Mouse (Mus musculus) cerebellum, adult 9-11 months (tissue): ENCODE data around the gene Ston1.

Source experiments
- DNase-seq: peaks from one replicate; pipeline ENCODE4 v3.0.0; 2022

Gene Ston1

GRCm38 (mm10) chr17:88627150-88627549 is 29.7 kb downstream of the Ston1 start:
- DNase-seq: no peak

- DNase-seq: no peak
Observed at GRCm38 (mm10) chr17:88628676-88629380, 31.3 kb downstream of the Ston1 start.

DNA sequence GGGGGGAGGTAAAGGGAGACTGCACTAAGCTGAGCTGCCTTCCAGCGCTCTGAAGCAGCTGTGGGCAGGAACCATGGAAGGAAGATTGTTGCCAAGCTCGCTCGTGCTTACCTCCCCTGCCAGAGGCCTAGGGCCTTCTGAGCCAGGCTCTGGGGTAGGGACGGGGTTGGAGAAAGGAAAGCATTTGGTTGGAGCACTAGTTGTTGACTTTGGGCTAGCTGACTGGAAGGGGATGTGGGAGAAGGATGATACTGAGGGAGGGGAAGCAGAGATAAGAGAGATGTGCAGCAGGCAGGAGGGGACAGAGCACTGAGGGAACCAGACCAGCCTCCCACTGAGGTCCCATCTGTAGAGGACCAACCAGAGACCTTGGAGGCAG is 31.9 kb downstream of the Ston1 start:
- no peak for DNase-seq

DNA sequence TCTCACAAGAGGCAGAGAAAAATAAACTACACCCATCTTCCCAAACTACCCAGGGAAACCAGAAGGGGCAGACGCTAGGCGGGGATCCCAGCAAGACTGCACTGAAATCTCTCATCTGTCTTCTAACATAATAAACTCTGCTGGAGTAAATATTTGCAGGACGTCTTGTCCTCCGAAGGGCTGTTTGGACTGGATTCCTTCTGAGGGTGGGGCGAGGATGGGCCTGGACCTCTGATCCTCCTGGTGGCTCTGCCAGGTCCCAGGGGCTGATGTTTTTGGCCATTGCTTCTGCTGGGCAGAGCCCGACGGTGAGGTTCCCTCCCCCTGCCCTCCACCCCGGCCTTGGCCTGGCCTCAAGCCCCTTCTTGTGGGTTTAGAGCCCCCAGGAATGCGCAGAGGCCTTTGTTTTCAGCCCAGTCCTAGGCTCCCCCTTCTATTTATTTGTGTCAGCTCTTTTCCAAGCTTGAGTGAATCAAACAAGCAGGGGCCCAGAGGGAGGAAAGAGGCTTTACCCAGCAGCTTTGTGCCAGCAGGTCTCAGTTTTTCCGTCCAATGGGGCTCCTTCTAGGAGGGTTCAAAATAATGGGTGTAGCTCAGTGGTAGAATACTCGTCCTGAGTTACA is 32.6 kb downstream of the Ston1 start:
- DNase-seq: no peak

DNA sequence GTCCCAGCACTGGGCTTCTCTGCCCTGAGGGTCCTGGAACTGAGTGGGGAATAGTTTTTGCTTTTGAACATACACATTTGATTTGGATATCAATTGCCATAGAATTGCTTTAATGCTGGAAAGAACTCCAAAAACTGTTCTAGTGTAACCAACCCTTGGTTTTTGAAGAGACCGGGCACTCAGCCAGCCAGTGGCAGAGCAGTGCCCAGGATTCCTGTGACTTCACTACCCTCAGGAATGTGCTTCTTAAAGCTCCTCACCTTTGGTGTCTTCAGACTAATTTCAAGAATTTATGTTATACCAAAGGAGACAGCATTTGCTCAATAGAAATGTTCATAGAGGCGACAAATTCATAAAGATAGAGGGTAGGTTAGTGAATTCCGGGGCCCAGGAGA is 33.1 kb downstream of the Ston1 start:
- DNase-seq: no peak

DNA sequence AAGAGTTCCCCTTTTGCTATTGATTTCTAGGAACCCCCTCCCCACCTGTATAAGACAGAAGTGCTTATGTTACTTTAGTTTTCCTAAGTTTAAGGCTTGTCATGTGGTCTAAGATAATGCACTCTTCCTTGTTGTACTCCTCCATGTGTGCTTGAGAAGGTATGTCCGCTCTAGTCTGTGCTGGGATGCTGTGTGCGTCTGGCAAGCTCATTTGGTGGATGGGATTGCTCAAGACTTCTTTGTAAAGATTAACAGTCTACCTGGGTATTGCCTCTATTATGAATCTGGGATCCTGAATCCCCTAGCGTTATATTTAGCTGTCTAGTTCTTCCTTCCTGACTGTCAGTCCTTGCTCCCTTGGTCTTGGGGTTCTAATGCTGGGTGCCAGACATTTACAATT is 35.1 kb downstream of the Ston1 start:
- DNase-seq: no peak

DNA sequence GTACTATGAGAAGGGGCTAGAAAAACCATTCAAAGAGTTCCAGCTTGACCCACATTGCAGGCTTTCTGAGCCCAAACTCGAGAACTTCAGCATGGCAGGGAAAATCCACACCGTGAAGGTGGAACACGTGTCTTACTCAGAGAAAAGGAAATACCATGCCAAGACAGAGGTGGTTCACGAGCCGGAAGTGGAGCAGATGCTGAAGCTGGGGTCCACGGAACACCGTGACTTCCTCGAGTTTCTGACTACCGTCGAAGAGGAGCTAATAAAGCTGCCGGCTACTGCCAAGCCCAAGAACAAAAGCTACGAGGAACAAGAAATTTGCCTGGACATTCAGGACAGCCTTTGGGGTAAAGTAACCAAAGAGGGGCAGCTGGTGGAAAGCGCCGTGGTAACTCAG is 38.6 kb downstream of the Ston1 start:
- no peak for DNase-seq

GRCm38 (mm10) chr17:88636587-88636986 is 39.1 kb downstream of the Ston1 start:
- DNase-seq: no peak

GRCm38 (mm10) chr17:88641012-88641411 is 43.5 kb downstream of the Ston1 start:
- DNase-seq: peak; percentile 39

GRCm38 (mm10) chr17:88641836-88642235 is 44.4 kb downstream of the Ston1 start:
- no peak for DNase-seq

DNA sequence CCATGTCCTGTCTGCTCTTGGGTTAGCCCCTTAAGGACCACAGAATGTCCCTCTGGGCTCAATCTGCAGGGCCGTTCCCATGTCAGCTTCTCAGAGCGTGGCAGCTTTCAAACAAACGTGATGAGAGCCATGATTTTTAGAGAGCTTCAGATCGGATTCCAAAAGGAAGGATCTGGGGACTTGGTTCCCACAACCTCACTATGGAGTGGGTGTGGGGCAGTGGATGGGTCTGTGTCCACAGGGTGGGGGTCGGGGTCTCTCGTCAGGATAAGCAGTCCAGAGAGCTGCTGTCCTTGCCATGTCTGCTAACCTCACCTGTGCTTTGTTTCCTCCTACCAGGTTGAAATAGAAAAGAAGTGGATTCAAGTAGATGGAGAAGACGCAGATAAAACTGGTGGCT is 47.4 kb downstream of the Ston1 start:
- no peak for DNase-seq

DNA sequence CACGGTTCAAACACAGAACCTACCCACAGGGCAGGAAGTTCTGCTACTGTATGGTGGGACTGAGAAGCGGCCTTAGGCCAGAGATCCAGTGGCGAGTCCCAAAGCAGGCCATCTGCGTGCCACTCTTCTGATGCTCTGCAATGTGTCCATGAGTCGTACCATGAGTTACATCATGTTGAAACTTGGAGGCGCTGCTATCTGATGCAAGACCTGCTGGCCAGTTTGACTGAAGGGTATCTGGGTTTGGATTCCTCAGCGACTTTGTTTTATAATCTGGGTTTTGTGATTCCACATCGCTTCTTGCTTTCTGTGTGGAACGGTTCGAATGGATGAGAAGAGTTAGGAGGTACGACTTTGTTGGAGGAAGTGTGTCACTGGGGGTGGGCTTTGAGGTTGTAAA is 47.8 kb downstream of the Ston1 start:
- DNase-seq: no peak

DNA sequence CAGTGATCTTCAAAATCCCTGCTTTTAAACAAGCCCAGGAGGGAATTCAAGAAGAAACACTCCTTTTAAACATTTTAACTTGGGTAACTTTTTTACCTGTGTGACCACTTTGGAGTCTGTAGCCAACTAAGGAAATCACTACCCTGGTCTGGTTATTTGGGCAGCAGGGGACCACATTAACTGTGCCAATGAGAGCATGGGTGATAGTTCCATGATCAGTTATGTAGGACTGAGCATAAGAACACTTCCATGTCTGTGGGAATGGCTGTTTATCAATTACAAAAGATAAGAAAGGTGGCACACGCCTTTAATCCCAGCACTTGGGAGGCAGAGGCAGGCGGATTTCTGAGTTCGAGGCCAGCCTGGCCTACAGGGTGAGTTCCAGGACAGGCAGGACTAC is 49.7 kb downstream of the Ston1 start:
- no peak for DNase-seq

DNA sequence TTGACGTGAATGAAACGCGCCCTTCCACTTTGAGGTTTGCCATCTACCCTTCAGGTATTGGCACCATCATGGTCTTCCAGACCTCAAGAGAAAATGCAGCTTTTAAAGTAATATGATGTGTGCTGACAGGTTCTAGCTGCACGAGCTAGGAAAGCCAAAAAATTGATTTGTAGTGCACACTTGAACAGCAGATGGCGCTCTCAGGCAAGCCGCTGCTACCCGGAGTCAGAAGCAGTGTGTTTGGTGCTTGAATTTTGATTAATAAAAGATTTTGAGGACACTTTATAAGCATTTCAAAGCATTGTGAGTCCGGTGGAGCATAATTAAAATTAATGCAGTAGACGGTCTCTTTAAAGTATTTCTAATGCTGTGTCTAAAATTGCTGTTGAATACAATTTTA is 54.5 kb downstream of the Ston1 start:
- DNase-seq: peak; percentile 57

DNA sequence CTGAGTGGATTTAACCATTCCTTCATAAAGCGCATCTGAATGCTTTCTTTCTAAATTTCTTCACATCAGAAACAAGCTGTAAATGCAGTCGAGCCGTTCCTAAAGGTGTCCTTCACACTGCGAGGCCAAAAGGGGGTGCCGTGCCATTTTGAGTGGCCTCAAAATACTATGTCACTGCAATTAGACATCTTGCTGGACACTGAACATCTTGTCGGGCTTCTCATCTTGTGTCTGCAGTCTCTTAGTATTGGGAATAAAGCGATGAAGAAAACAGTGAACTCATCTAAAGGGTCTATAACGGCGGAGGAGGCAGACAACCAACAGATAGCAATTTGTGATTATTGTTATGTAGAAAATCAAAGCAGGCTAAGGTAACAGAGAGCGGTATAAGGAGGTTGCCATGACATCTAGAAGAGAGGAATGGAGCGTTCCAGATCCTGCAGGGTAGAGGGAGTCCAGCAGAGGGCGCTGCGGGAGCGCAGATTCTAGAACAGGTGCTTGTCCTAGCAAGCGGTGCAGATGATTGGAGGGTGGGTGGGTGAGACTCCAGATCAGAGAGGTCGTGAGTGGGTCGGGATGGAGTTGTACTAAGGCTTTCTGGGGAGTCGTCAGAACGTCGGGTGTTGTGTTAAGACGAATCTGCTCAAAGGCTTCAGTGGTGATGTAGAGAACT is 55.4 kb downstream of the Ston1 start:
- peak; percentile 67 for DNase-seq

DNA sequence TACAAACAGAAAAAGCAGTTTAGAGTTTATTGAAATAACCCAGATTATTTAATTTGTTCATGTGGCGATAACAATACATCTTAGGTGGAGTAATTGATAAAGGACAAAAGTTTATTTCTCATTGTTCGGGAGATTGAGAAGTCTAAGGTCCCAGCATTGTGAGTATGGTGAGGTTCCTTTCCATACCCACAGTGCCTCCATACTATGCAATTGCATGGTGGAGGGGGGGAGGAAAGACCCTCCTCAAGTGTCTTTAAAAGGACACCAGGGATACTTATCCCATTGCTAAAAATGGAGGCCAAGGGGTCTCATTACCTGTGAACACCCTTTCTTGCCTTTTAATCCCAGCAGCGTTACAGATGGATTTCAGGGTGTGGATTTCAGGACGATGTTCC is 55.9 kb downstream of the Ston1 start:
- no peak for DNase-seq

DNA sequence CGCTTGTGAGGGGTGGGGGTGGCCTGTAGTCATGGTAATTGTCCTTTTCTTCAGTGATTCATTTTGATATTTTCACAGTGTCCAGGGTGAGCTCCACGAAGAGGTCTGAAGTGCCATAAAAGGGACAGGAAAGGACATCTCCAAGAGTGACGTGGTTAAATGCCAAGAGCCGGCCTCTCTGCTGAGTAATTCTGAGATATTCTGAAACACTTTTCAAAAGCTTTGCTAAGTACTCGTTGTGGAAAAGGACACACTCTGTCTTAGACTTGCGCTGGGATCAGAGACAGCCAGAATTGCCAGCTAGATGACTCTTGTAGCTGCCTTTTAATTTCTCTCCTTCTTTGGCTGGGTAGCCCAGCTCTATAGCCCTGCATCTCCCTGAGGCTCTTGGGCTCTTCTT is 61.0 kb downstream of the Ston1 start:
- no peak for DNase-seq

DNA sequence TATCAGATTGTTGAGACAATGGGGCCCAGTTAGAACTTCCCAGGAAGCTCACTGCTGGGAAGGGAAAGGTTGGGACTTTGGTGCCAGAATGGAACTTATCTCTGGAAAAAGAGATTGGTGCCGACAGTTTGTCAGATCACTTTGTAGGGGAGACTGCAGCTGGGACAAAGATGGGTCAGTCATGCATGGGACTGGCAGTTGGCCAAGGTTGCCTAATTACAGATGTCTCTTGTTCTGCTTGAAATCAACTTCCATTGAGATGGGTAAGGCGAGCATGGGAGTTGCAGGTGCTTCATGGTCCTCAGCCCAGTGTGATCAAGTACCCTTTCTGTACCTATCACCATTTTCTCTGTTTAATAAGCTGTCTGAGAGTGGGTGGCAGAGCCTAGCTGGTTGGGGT is 68.6 kb downstream of the Ston1 start:
- DNase-seq: no peak

- peak; percentile 20 for DNase-seq
Observed at GRCm38 (mm10) chr17:88668452-88668851, 71.0 kb downstream of the Ston1 start, which contains the start of gene Gtf2a1l. Gene Gtf2a1l, plus strand, starts transcription at chr17:88668660.

GRCm38 (mm10) chr17:88669921-88670320 is 72.4 kb downstream of the Ston1 start:
- no peak for DNase-seq

DNA sequence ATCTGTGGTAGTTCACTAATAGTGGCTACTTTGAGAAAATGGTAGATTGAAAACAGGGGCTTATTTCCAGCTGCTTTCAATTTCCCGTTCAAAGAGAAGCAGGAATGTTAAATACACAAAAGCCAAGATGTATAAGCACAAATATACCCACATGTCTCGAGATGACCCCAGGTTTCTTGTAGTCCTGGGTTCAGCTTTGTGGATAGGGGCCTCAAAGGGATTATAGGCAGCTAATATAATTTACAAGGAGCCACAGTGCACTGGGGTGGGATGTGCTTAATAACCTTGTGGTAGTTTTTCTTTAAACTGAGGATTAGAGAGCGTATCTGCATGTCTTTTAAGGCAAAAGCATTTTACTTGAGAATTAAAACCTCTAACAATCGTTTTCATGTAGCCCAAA is 73.3 kb downstream of the Ston1 start:
- no peak for DNase-seq

DNA sequence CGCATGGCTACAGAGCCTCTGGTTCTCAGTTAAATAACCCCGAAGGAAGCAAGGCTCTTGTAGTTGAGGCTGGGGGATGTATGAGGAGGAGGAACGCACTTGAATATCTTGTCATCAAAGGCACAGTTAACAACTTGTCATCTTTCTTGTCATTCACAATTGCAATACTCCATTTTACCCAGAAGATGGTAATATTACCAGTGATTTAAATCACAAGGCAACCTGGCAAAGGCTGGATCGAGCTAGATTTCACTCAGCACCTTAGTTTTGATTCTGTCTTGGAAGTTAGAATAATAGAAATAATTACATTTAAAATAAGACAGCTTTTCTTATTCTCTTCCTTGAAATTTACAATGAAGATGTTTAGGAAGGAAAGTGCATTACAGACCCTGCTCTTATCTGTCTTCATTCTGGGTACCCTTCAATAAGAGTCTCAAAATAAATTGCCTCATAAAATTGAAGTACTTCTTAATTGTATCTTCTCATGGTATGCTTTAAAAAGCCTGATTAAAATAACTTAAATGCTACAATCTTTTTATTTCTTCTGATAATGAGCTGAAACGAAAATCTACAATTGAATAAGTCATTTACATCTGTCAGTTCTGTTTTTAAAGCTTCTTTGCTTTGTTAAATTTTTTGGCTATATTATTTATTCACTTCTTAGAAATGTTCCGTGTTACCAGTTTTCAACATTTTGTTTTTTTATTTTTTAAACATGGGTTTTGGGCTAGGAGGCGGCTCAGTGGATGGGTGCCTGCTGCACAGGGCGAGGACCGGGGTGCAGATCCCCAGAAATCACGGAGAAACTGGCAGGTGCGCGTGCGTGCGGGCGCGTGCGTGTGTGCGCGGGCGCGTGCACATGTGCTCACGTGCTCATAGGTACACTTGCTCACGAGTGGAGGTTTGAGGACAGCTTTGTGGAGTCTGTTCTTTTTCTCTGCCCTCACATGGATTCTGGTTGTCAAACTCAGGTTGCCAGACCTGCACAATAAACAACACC is 78.1 kb downstream of the Ston1 start:
- DNase-seq: no peak

DNA sequence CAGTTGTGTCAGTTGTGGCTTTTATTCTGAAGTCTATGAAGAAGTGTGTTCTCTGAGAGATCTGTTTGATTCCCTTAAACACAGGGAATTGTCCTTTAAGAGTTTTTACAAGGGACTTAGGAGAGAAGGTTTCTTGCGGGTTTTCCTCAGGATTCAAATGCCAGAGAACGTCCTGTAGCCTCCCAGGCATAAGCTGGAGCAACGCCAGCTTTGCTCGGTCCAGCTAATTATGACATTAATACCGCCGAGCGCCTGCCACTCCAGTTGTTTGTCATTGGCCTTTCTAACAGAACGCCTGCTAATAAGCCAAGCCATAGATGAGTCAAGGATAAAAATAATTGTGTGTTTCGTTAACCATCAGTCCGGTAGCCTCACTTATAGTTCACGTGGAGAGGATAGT is 90.7 kb downstream of the Ston1 start:
- no peak for DNase-seq
